Mouse (Mus musculus) lung, embryonic 14.5 days (tissue): ENCODE measurements around the gene Tulp2. TPM values are rescaled to one million over a fixed set of nuclear protein-coding genes. Genes with fewer than 3 reads are reported as not detected.
"Not testable (repeated sequence)": the region's sequence is repeated elsewhere in the genome, so short reads cannot be mapped to it uniquely, and the experiment has no call there.

Experiments used
- ATAC-seq: fragments of 200-750 bp; cut with Nextera tagmentation; 2 replicates; pipeline ENCODE4 v1.8.0; 2017; ENCODE audit warnings: mild to moderate bottlenecking, moderate TSS enrichment, moderate library complexity; ENCODE audit not compliant: insufficient read depth
- DNase-seq: peaks from one replicate; pipeline ENCODE4 v3.0.0-alpha.2; 2015
- H3K27ac ChIP-seq: fragments of 300-500 bp; sonication (generic); 2 replicates; pipeline ENCODE4 v1.5.1; 2014; ENCODE audit warnings: low read depth, mild to moderate bottlenecking, moderate library complexity
- H3K27me3 ChIP-seq: fragments of 300-500 bp; sonication (generic); 2 replicates; pipeline ENCODE4 v1.6.1; 2014; ENCODE audit warnings: low read length, control low read depth; ENCODE audit not compliant: insufficient read depth
- H3K36me3 ChIP-seq: fragments of 300-500 bp; sonication (generic); 2 replicates; pipeline ENCODE4 v1.6.1; 2014; ENCODE audit warnings: control low read depth; ENCODE audit not compliant: insufficient read depth
- H3K4me1 ChIP-seq: fragments of 300-500 bp; sonication (generic); 2 replicates; pipeline ENCODE4 v1.6.1; 2014; ENCODE audit warnings: antibody characterized with exemption, control low read depth; ENCODE audit not compliant: insufficient read depth
- H3K4me2 ChIP-seq: fragments of 300-500 bp; sonication (generic); 2 replicates; pipeline ENCODE4 v1.6.1; 2014; ENCODE audit warnings: mild to moderate bottlenecking
- H3K4me3 ChIP-seq: fragments of 300-500 bp; sonication (generic); 2 replicates; pipeline ENCODE4 v1.5.1; 2014; ENCODE audit warnings: low read depth, low read length
- H3K9ac ChIP-seq: fragments of 300-500 bp; sonication (generic); 2 replicates; pipeline ENCODE4 v1.6.1; 2014
- H3K9me3 ChIP-seq: fragments of 300-500 bp; sonication (generic); 2 replicates; pipeline ENCODE4 v1.6.1; 2016; ENCODE audit warnings: low read depth, low read length, control low read depth
- CTCF ChIP-seq: IDR thresholded peaks from 2 replicates; pipeline ENCODE4 v1.5.1; 2016; ENCODE audit warnings: antibody characterized with exemption, low read depth
- WGBS: fragments of 180-500 bp; shearing (Covaris S2); extraction: QIAGEN DNeasy Blood & Tissue Kit; methylation state at CpG from one replicate; pipeline ENCODE4 v1.1.7; 2014; 5-methylcytosine and 5-hydroxymethylcytosine counted together
- polyA plus RNA-seq: library from polyadenylated mRNA; unstranded; fragments of >200 nt; fragmentation: Nextera tagmentation; extraction: Ambion mirVana; gene quantifications from 2 replicates; pipeline ENCODE4 v1.2.1, GENCODE M21; 2014

Tulp2 gene
- polyA plus RNA-seq, 1 experiment from 2014 or later, result 0.86 TPM

DNA sequence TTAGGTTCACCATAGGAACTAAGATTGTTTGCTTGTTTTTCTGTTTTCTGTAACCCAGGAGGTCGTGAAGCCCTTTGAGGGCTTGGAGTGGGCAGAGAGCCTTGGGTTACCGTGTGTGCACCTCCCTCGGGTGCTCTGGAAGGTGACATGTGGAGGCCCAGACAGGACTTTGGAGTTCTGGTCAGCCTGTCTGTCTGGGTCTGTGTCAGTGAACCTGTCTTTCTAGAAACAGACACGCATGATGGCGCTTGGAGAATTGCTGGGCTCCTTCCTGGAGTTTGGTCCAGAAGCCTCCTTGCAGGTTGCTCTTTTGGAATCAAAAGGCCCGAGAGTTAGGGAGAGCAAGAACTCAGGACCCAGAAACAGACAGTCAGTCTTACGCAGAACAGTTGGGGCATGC lies 21.3 kb upstream of the Tulp2 start:
- Histone ChIP-seq H3K27ac (peak overlapping the region; percentile 93), H3K4me3 (peak overlapping the region; percentile 51), H3K27me3 (no peaks in the 10 kb centered on the region), H3K9me3 (no peaks in the 10 kb centered on the region), H3K4me1 (peaks cover 23% of the 10 kb centered on the region), H3K9ac (peak overlapping the region; percentile 90), H3K4me2 (peak overlapping the region; percentile 66), H3K36me3 (peaks cover 68% of the 10 kb centered on the region)
- TF ChIP-seq CTCF, result no peak
- ATAC-seq (0 out of 2 replicates have a peak, but pooled peaks have one; percentile 3), DNase-seq (peak; percentile 17)
- 62% methylated on average over 7 of the region's 7 CpGs for WGBS

DNA sequence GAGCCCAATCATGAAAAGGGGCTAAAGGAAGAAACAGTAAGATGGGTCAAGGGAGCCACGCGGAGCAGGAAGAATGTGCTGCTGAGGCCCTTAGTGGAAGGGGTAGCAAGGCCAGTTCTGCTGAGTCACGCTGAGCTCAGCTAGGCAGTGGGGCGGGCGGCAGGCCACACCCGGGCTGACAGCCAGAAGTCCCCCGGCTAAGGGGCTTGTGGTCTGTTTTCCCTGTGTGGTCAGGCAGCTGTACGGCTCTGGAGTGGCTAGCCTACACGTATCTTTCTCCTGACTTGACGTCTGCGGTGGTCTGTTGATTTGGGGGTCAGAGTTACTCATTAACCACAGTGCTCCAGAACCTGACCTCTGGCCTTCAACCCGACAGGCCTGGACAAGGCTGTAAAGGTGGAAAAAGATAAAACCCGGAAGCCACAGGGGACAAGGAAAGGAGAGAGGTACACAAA lies 20.8 kb upstream of the Tulp2 start:
- Histone ChIP-seq H3K9me3 (no peaks in the 10 kb centered on the region), H3K4me3 (peak overlapping the region; percentile 51), H3K27me3 (no peaks in the 10 kb centered on the region), H3K4me2 (peak overlapping the region; percentile 66), H3K27ac (peak overlapping the region; percentile 93), H3K9ac (peak overlapping the region; percentile 90), H3K4me1 (peaks cover 23% of the 10 kb centered on the region), H3K36me3 (peaks cover 69% of the 10 kb centered on the region)
- ATAC-seq (peak; percentile 30; the same call in 1 of the 2 replicates), DNase-seq (peak; percentile 87)
- no peak for TF ChIP-seq CTCF
- WGBS, result 10% methylated on average over 13 of the region's 13 CpGs

DNA sequence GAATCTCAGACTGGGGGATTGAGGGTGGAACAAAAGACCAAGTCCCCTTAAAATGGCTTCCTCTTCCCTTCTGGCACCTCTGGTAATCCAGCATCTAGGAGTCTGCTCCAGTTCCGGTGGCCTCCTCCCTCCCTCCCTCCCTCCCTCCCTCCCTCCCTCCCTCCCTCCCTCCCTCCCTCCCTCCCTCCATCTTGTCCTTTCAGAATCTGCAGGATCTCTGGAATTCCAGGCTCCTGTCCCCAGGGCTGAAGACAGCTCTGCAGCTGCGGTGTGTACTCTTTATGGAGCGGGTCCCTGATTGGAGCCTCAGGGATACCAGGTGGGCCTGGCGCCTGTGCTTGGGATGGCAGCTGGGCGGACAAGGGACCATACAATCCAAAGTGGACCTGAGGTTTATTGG lies 20.4 kb upstream of the Tulp2 start:
- Histone ChIP-seq H3K27ac (peak overlapping the region; percentile 93), H3K4me1 (peaks cover 23% of the 10 kb centered on the region), H3K9me3 (no peaks in the 10 kb centered on the region), H3K4me2 (peak overlapping the region; percentile 66), H3K36me3 (peaks cover 66% of the 10 kb centered on the region), H3K9ac (peak overlapping the region; percentile 90), H3K4me3 (no peak overlapping the region), H3K27me3 (no peaks in the 10 kb centered on the region)
- TF ChIP-seq CTCF, result no peak
- DNase-seq (no peak), ATAC-seq (no peak)
- WGBS, result 38% methylated on average over 5 of the region's 5 CpGs

DNA sequence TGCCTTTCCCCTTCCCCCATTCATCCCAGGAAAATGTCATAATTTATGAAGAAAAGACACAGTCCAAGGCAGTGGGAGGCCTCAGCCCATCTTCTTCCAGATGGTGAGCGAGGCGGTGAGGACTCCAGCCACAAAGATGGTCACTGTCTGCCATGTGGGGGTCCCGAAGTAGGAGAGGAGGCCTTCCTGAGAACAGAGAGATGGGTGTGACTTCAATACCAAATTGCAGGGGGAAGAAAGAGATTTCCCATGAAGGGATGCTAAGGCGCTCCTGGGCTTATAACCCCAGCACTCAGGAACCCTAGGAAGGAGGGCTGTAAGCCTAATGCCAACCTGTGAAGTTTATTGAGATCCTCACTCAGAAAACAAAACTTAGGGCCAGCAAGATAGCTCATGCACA lies 19.9 kb upstream of the Tulp2 start:
- Histone ChIP-seq H3K9ac (no peak overlapping the region), H3K9me3 (no peaks in the 10 kb centered on the region), H3K4me3 (no peak overlapping the region), H3K27ac (peak overlapping the region; percentile 21; the same call in 1 of the 2 replicates), H3K27me3 (no peaks in the 10 kb centered on the region), H3K4me2 (0 out of 2 replicates have a peak overlapping the region, but pooled peaks have one; percentile 25), H3K4me1 (peaks cover 23% of the 10 kb centered on the region), H3K36me3 (peaks cover 62% of the 10 kb centered on the region)
- WGBS, result 80% methylated on average over 4 of the region's 4 CpGs
- ATAC-seq (no peak), DNase-seq (no peak)
- no peak for TF ChIP-seq CTCF

DNA sequence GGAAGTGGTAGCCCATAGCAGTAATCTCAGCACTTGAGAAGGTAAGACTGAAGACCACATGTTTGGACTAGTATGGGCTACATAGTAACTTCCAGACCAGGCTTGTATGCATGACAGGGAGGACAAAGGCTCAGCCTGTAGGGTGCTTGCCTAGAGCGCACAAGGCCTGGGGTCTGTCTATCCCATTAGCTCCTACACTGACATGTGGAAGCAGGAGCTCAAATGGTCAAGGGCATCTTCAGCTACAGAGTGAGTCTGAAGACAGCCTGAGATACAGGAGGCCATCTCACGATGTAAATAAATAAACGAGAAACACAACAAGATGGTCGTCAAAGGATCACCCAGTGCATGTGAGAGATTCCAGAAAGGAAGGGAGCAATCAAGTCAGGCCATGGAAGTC lies 19.4 kb upstream of the Tulp2 start:
- H3K27me3 ChIP-seq, result no peaks in the 10 kb centered on the region
- no peak overlapping the region for H3K9ac ChIP-seq
- no peak overlapping the region for H3K4me2 ChIP-seq
- ATAC-seq (no peak), DNase-seq (no peak)
- H3K36me3 ChIP-seq, result peaks cover 56% of the 10 kb centered on the region
- no peak overlapping the region for H3K4me3 ChIP-seq
- peaks cover 23% of the 10 kb centered on the region for H3K4me1 ChIP-seq
- H3K9me3 ChIP-seq, result no peaks in the 10 kb centered on the region
- TF ChIP-seq CTCF, result no peak
- 81% methylated on average over 4 of the region's 4 CpGs for WGBS
- no peak overlapping the region for H3K27ac ChIP-seq

DNA sequence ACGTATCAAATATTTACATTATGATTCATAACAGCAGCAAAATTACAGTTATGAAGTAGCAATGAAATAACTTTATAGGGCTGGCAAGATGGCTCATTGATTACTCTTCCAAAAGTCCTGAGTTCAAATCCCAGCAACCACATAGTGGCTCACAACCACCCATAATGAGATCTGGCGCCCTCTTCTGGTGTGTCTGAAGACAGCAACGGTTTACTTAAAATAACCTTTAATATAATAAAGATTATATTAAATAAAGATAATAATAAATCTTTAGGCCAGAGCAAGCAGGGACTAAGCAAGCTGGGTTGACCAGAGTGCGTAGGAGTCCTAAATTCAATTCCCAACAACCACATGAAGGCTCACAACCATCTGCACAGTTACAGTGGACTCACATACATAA lies 18.8 kb upstream of the Tulp2 start:
- H3K4me1 ChIP-seq, result peaks cover 18% of the 10 kb centered on the region
- H3K9ac ChIP-seq, H3K4me2 ChIP-seq, H3K27me3 ChIP-seq, ATAC-seq, DNase-seq, H3K9me3 ChIP-seq, H3K27ac ChIP-seq, H3K4me3 ChIP-seq: not testable (repeated sequence)
- peaks cover 51% of the 10 kb centered on the region for H3K36me3 ChIP-seq
- WGBS, result 71% methylated on average over 4 of the region's 4 CpGs

DNA sequence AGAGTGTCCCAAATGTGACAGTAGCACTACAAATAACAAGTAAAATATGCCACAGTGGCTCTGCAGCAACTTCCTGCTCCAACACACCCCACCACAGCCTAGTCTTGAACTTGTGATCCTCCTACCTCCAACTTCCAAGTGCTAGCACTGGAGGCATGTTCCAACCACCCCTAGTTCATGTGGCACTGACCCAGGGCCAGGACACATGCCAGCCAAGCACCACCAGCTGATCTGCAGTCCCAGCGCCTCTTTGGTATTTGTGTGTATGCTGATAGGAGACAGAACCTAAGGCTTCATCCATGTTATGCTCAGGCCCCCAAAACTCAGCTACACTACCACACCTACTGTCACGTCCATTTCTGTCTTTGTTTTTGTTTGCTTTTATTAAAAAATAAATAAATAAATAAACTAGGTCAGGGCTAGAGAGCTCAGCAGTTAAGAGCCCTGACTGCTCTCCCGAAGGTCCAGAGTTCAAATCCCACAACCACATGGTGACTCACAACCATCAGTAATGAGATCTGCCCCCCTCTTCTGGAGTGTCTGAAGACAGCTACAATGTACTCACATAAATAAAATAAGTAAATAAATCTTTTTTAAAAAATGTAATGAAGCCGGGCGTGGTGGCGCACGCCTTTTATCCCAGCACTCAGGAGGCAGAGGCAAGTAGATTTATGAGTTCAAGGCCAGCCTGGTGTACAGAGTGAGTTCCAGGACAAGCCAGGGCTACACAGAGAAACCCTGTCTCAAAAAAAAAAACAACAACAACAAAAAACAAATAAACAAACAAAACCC lies 17.5 kb upstream of the Tulp2 start:
- H3K4me2 ChIP-seq, result no peak overlapping the region

More for the DNA sequence above, 17.5 kb upstream of the Tulp2 start:
- H3K9me3 ChIP-seq, result no peaks in the 10 kb centered on the region
- H3K27ac ChIP-seq, result no peak overlapping the region
- TF ChIP-seq CTCF, result no peak
- 90% methylated on average over 7 of the region's 7 CpGs for WGBS
- DNase-seq (no peak), ATAC-seq (no peak)
- H3K4me3 ChIP-seq, result no peak overlapping the region
- no peak overlapping the region for H3K9ac ChIP-seq
- H3K4me1 ChIP-seq, result peaks cover 12% of the 10 kb centered on the region
- no peaks in the 10 kb centered on the region for H3K27me3 ChIP-seq
- H3K36me3 ChIP-seq, result peaks cover 43% of the 10 kb centered on the region
